Mouse (Mus musculus) cerebellum, adult 2 months (tissue): ENCODE data around the gene Clk2.

Experiments
- CTCF ChIP-seq: fragments of 200-500 bp; IDR thresholded peaks from 2 replicates; pipeline ENCODE4 v1.5.1; 2011; ENCODE audit warnings: low read depth, mild to moderate bottlenecking, control low read depth, low read length, moderate library complexity, borderline replicate concordance; ENCODE audit not compliant: insufficient read depth
- POLR2A ChIP-seq: fragments of 200-500 bp; IDR thresholded peaks from 2 replicates; pipeline ENCODE4 v1.6.1; 2011; ENCODE audit warnings: low read length, control low read depth, borderline replicate concordance; ENCODE audit not compliant: insufficient read depth

GRCm38 (mm10) chr3:89218271-89218670 is 53.7 kb downstream of the Clk2 start:
- TF ChIP-seq CTCF: no peak
- TF ChIP-seq POLR2A: no peak
